Mouse (Mus musculus) cortical plate, adult 2 months (tissue): ENCODE results near the gene Lin9. TPM values are rescaled to one million over a fixed set of nuclear protein-coding genes. Genes with fewer than 3 reads are reported as not detected.

ENCODE experiments used
- H3K27ac ChIP-seq: fragments of 200-500 bp; 2 replicates; pipeline ENCODE4 v1.5.1; 2012; ENCODE audit warnings: low read length, control low read depth, inconsistent platforms; ENCODE audit not compliant: insufficient read depth
- H3K4me1 ChIP-seq: fragments of 200-500 bp; 2 replicates; pipeline ENCODE4 v1.6.1; 2011; ENCODE audit warnings: low read length; ENCODE audit not compliant: control insufficient read depth, insufficient read depth
- H3K4me3 ChIP-seq: fragments of 200-500 bp; 2 replicates; pipeline ENCODE4 v1.5.1; 2011; ENCODE audit warnings: mild to moderate bottlenecking, low read length, control low read depth; ENCODE audit not compliant: insufficient read depth
- CTCF ChIP-seq: fragments of 200-500 bp; IDR thresholded peaks from 2 replicates; pipeline ENCODE4 v1.5.1; 2011; ENCODE audit warnings: mild to moderate bottlenecking, control low read depth, low read length; ENCODE audit not compliant: insufficient read depth; ENCODE audit errors: extremely low read depth
- POLR2A ChIP-seq: fragments of 200-500 bp; IDR thresholded peaks from 2 replicates; pipeline ENCODE4 v1.6.1; 2011; ENCODE audit warnings: mild to moderate bottlenecking, low read length, control low read depth; ENCODE audit not compliant: insufficient read depth; ENCODE audit errors: extremely low read depth
- polyA plus RNA-seq: library from polyadenylated mRNA; depleted of rRNA; stranded (reverse); fragments of >200 nt; gene quantifications from 2 replicates; pipeline ENCODE4 v1.2.3, GENCODE M21; 2012; rRNA removed

Gene Lin9
- polyA plus RNA-seq, 1 experiment = 2.8 TPM

- Histone ChIP-seq H3K4me1 (peaks cover 4% of the 10 kb centered on the region; the same call in 1 of the 2 replicates), H3K27ac (no peak overlapping the region), H3K4me3 (no peak overlapping the region)
- TF ChIP-seq POLR2A (no peak), CTCF (no peak)
Observed at GRCm38 (mm10) chr1:180723701-180724238, 82.8 kb downstream of the Lin9 start.

GRCm38 (mm10) chr1:180725704-180726179, 84.8 kb downstream of the Lin9 start, which contains the start of gene Acbd3:
Gene Acbd3, plus strand, starts transcription at chr1:180726043.
- no peak within 1 kb of the TSS for H3K27ac ChIP-seq
- peak within 1 kb of the TSS; percentile 91 for H3K4me3 ChIP-seq
- peak; percentile 77 for TF ChIP-seq POLR2A
- no peak for TF ChIP-seq CTCF
- peaks cover 4% of the 10 kb centered on the region; the same call in 1 of the 2 replicates for H3K4me1 ChIP-seq

GRCm38 (mm10) chr1:180726183-180726582, 85.2 kb downstream of the Lin9 start:
- Histone ChIP-seq H3K4me3 (peak overlapping the region; percentile 91), H3K27ac (no peak overlapping the region), H3K4me1 (peaks cover 4% of the 10 kb centered on the region; the same call in 1 of the 2 replicates)
- no peak for TF ChIP-seq CTCF
- no peak for TF ChIP-seq POLR2A

- no peak overlapping the region for H3K27ac ChIP-seq
- H3K4me3 ChIP-seq = no peak overlapping the region
- TF ChIP-seq POLR2A (no peak), CTCF (no peak)
- peaks cover 4% of the 10 kb centered on the region; the same call in 1 of the 2 replicates for H3K4me1 ChIP-seq
Observed at GRCm38 (mm10) chr1:180729231-180729630, 88.3 kb downstream of the Lin9 start.

Other genes with a start within 250 kb of the Lin9 start
- 93.7 and 100 TPM in 2 replicates for gene Stum, start 157.6 kb upstream of the Lin9 start, polyA plus RNA-seq
- gene Parp1, start 72.2 kb upstream of the Lin9 start, polyA plus RNA-seq = 55.9 and 62.9 TPM in 2 replicates
- gene Mixl1, start 55.9 kb downstream of the Lin9 start, polyA plus RNA-seq = not detected in 2 replicates
- 22.0 and 22.5 TPM in 2 replicates for gene Acbd3, start 84.9 kb downstream of the Lin9 start, polyA plus RNA-seq
- gene H3f3a, start 172.8 kb downstream of the Lin9 start, polyA plus RNA-seq = 334 and 359 TPM in 2 replicates
- 16.1 and 16.2 TPM in 2 replicates for gene Sde2, start 210.0 kb downstream of the Lin9 start, polyA plus RNA-seq